Mouse (Mus musculus): ENCODE results near the gene Alox5. TPM values are rescaled to one million over a fixed set of nuclear protein-coding genes. Genes with fewer than 3 reads are reported as not detected.
"Not testable (repeated sequence)": the region's sequence is repeated elsewhere in the genome, so short reads cannot be mapped to it uniquely, and the experiment has no call there.

Gene Alox5
- polyA plus RNA-seq (2014; fragmentation: Nextera tagmentation; extraction: Ambion mirVana) = 0.88 and 1.6 TPM in 2 replicates

DNA sequence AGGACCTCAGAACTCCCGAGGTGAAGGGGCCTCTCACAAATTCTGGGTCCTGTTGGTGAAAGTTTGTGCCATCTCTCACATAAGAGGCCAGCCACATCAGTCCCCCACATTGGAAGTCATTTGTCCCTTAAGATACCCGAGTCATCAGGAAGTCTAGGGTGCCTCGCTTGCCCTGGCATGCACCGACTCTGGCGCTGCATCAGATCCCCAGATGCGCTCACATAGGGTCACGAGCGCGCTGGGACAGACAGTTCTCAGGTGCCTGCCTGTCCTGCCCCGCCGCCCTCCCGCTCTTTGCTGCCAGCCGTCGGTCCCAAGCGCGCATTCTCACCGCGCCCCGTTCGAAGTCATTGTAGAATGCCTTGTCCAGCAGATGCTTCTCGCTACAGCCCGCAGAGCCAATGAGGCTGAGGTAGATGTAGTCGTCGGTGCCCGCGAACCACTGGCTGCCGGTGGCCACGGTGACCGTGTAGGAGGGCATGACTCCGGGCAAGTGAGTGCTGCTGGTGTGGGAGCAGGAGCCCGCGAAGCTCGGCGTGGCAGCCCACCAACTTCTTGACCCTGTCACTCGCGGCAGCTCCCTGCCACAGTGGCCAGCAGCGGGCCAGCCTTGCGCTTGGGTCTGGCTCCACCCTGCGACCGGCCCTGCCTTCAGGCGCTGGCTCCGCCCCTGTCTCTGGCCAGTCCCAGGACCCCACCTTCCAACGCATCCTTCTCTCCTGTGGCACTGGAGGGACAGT lies at the start of gene Alox5:
TSS of gene Alox5 (minus strand) at position 635 of the 740 bp plus-strand sequence.
- H3K36me3 ChIP-seq (ENCODE audit: control insufficient read depth, insufficient read depth, low read length) = no peaks in the 10 kb centered on the region
- DNase-seq (ENCODE audit: low spot score, missing footprints) = peak; percentile 86
- peak; percentile 85 for ATAC-seq (ENCODE audit: low FRiP score)
- H3K27me3 ChIP-seq (ENCODE audit: control insufficient read depth, insufficient read depth, low read length) = peaks cover 12% of the 10 kb centered on the region
- no peak within 1 kb of the TSS for H3K27ac ChIP-seq (ENCODE audit: low read depth, low read length)
- 2% methylated on average over 43 of the region's 43 CpGs for WGBS
- H3K4me3 ChIP-seq (ENCODE audit: low read depth, low read length) = peak within 1 kb of the TSS; percentile 38
- H3K4me1 ChIP-seq (ENCODE audit: control insufficient read depth, insufficient read depth, low read length) = peaks cover 4% of the 10 kb centered on the region; the same call in 1 of the 2 replicates
- peak within 1 kb of the TSS; percentile 45; the same call in 1 of the 2 replicates for H3K9ac ChIP-seq (ENCODE audit: low read length)
- no peaks in the 10 kb centered on the region for H3K9me3 ChIP-seq (ENCODE audit: control insufficient read depth, low read length)
- peak within 1 kb of the TSS; percentile 72 for H3K4me2 ChIP-seq

DNA sequence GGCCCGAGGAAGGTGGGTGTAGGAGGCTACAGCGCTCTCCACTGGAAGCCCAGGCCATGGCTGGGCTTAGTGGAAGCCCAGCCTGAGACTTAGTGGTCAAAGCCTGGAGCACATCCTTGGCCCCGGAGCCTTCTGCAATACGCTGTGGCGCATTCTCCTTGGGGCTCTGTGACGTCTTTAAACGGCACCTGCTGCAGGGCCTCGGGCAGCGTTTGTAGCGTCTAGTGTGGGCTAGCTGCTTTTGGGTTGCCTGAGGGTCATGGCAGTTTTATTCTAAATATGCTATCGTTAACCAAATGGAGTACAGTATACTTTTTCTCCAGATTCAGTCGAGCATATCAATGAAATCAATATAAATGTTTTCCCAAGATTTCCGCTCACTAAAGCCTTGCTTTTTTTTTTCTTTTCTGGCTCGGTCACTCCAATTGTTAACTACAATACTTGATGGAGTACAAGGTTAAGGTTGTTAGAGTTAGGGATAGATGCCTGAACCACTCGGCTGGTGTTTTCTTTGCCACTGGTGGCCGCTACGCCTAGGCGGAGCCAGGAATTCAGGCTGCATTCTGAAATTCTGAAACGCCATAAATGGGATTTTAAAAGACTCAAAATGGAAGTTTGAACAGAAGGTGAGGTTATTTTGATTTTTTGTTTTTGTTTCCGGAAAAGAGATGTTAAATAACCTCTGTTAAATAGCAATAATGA lies 45.5 kb upstream of the Alox5 start, which contains the start of gene Olfr212:
TSS of gene Olfr212 (plus strand) at position 215 of the 702 bp plus-strand sequence.
- not testable (repeated sequence) for H3K4me3 ChIP-seq (ENCODE audit: low read depth, low read length); H3K27ac ChIP-seq (ENCODE audit: low read depth, low read length); H3K27me3 ChIP-seq (ENCODE audit: control insufficient read depth, insufficient read depth, low read length); DNase-seq (ENCODE audit: low spot score, missing footprints); H3K4me1 ChIP-seq (ENCODE audit: control insufficient read depth, insufficient read depth, low read length); H3K4me2 ChIP-seq; ATAC-seq (ENCODE audit: low FRiP score); H3K9ac ChIP-seq (ENCODE audit: low read length); H3K9me3 ChIP-seq (ENCODE audit: control insufficient read depth, low read length); H3K36me3 ChIP-seq (ENCODE audit: control insufficient read depth, insufficient read depth, low read length)
- 93% methylated on average over 19 of the region's 20 CpGs for WGBS

DNA sequence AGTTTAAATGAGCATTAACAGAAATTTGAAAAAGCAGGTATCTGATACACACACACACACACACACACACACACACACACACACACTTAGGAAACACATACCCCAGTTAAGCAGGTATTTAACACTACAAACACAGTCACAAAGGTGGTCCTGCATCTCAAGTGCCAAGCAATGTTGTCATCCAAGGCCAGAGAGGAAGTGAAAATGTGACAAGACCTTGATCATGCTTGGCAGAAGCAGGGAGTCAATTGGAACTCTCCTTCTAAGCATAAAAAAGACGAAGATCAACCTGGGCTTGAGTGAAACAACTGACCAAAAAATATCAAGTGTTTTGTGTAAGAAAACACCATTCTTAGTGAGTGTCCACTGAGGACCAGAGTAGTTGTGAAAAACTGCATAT lies 35.0 kb upstream of the Alox5 start:
- H3K27ac ChIP-seq (ENCODE audit: low read depth, low read length) = no peak overlapping the region
- H3K27me3 ChIP-seq (ENCODE audit: control insufficient read depth, insufficient read depth, low read length) = no peaks in the 10 kb centered on the region

DNA sequence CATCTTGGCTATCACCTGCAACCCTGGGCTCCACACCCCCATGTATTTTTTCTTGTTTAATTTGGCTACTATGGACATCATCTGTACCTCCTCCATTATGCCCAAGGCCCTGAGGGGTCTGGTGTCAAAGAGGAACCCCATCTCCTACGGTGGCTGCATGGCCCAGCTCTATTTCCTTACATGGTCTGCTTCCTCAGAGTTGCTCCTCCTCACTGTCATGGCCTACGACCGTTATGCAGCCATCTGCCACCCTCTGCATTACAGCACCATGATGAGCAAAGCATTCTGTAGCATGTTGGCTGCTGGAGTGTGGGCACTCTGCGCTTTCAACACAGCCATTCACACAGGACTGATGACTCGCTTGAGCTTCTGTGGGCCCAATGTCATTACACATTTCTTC lies 32.8 kb upstream of the Alox5 start:
- H3K4me1 ChIP-seq (ENCODE audit: control insufficient read depth, insufficient read depth, low read length) = no peaks in the 10 kb centered on the region
- no peak for ATAC-seq (ENCODE audit: low FRiP score)

More for the DNA sequence above, 35.0 kb upstream of the Alox5 start:
- Histone ChIP-seq H3K4me1 (ENCODE audit: control insufficient read depth, insufficient read depth, low read length) (no peaks in the 10 kb centered on the region), H3K4me3 (ENCODE audit: low read depth, low read length) (no peak overlapping the region), H3K9me3 (ENCODE audit: control insufficient read depth, low read length) (no peaks in the 10 kb centered on the region), H3K9ac (ENCODE audit: low read length) (no peak overlapping the region), H3K4me2 (no peak overlapping the region), H3K36me3 (ENCODE audit: control insufficient read depth, insufficient read depth, low read length) (no peaks in the 10 kb centered on the region)
- DNase-seq (ENCODE audit: low spot score, missing footprints) (no peak), ATAC-seq (ENCODE audit: low FRiP score) (no peak)
- 68% methylated on average over 1 of the region's 1 CpGs for WGBS

GRCm38 (mm10) chr6:116488791-116489190 lies 27.8 kb upstream of the Alox5 start, which contains the start of gene Olfr211:
Olfr211 (plus strand) TSS chr6:116489091.
- Histone ChIP-seq H3K9me3 (ENCODE audit: control insufficient read depth, low read length) (no peaks in the 10 kb centered on the region), H3K27ac (ENCODE audit: low read depth, low read length) (no peak within 1 kb of the TSS), H3K36me3 (ENCODE audit: control insufficient read depth, insufficient read depth, low read length) (no peaks in the 10 kb centered on the region), H3K4me3 (ENCODE audit: low read depth, low read length) (no peak within 1 kb of the TSS), H3K9ac (ENCODE audit: low read length) (no peak within 1 kb of the TSS), H3K4me2 (no peak within 1 kb of the TSS), H3K27me3 (ENCODE audit: control insufficient read depth, insufficient read depth, low read length) (no peaks in the 10 kb centered on the region), H3K4me1 (ENCODE audit: control insufficient read depth, insufficient read depth, low read length) (no peaks in the 10 kb centered on the region)
- DNase-seq (ENCODE audit: low spot score, missing footprints) (no peak), ATAC-seq (ENCODE audit: low FRiP score) (no peak)
- WGBS = 81% methylated on average over 4 of the region's 4 CpGs

More for the DNA sequence above, 32.8 kb upstream of the Alox5 start:
- H3K27ac ChIP-seq (ENCODE audit: low read depth, low read length) = no peak overlapping the region
- no peaks in the 10 kb centered on the region for H3K27me3 ChIP-seq (ENCODE audit: control insufficient read depth, insufficient read depth, low read length)
- no peak overlapping the region for H3K4me3 ChIP-seq (ENCODE audit: low read depth, low read length)
- H3K36me3 ChIP-seq (ENCODE audit: control insufficient read depth, insufficient read depth, low read length) = no peaks in the 10 kb centered on the region
- WGBS = 85% methylated on average over 5 of the region's 5 CpGs
- H3K4me2 ChIP-seq = no peak overlapping the region
- H3K9ac ChIP-seq (ENCODE audit: low read length) = no peak overlapping the region
- no peak for DNase-seq (ENCODE audit: low spot score, missing footprints)
- H3K9me3 ChIP-seq (ENCODE audit: control insufficient read depth, low read length) = no peaks in the 10 kb centered on the region

GRCm38 (mm10) chr6:116486833-116487232 lies 25.9 kb upstream of the Alox5 start:
- no peak for ATAC-seq (ENCODE audit: low FRiP score)
- H3K9ac ChIP-seq (ENCODE audit: low read length) = no peak overlapping the region
- H3K27ac ChIP-seq (ENCODE audit: low read depth, low read length) = no peak overlapping the region
- H3K36me3 ChIP-seq (ENCODE audit: control insufficient read depth, insufficient read depth, low read length) = no peaks in the 10 kb centered on the region
- DNase-seq (ENCODE audit: low spot score, missing footprints) = no peak
- no peak overlapping the region for H3K4me2 ChIP-seq
- H3K27me3 ChIP-seq (ENCODE audit: control insufficient read depth, insufficient read depth, low read length) = no peaks in the 10 kb centered on the region
- H3K9me3 ChIP-seq (ENCODE audit: control insufficient read depth, low read length) = no peaks in the 10 kb centered on the region
- no peaks in the 10 kb centered on the region for H3K4me1 ChIP-seq (ENCODE audit: control insufficient read depth, insufficient read depth, low read length)
- WGBS = 78% methylated on average over 1 of the region's 1 CpGs
- H3K4me3 ChIP-seq (ENCODE audit: low read depth, low read length) = no peak overlapping the region

DNA sequence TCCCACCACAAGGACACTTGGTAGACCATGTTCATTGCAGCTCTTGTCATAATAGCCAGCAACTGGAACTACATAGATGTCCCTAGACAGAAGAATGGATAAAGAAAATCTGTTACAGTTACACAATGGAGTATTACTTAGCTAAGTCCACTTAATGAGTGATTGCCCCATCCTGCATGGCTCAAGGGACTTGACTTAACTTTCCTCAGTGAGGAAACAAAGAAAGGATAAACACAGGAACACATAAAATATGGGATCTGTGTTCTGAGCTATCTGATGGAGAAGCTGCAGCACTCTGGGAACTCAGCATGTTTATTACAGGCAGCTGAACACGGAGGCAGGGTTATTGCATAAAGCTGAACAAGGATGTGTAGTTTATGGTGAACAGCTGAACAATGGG lies 24.1 kb upstream of the Alox5 start:
- DNase-seq (ENCODE audit: low spot score, missing footprints) (no peak), ATAC-seq (ENCODE audit: low FRiP score) (no peak)
- WGBS = 72% methylated on average over 1 of the region's 1 CpGs
- Histone ChIP-seq H3K27ac (ENCODE audit: low read depth, low read length) (no peak overlapping the region), H3K4me3 (ENCODE audit: low read depth, low read length) (no peak overlapping the region), H3K9ac (ENCODE audit: low read length) (no peak overlapping the region), H3K36me3 (ENCODE audit: control insufficient read depth, insufficient read depth, low read length) (no peaks in the 10 kb centered on the region), H3K27me3 (ENCODE audit: control insufficient read depth, insufficient read depth, low read length) (no peaks in the 10 kb centered on the region), H3K4me2 (no peak overlapping the region), H3K9me3 (ENCODE audit: control insufficient read depth, low read length) (no peaks in the 10 kb centered on the region), H3K4me1 (ENCODE audit: control insufficient read depth, insufficient read depth, low read length) (no peaks in the 10 kb centered on the region)

- Histone ChIP-seq H3K4me1 (ENCODE audit: control insufficient read depth, insufficient read depth, low read length) (no peaks in the 10 kb centered on the region), H3K36me3 (ENCODE audit: control insufficient read depth, insufficient read depth, low read length) (no peaks in the 10 kb centered on the region), H3K9ac (ENCODE audit: low read length) (no peak overlapping the region), H3K27ac (ENCODE audit: low read depth, low read length) (no peak overlapping the region), H3K4me2 (no peak overlapping the region), H3K27me3 (ENCODE audit: control insufficient read depth, insufficient read depth, low read length) (no peaks in the 10 kb centered on the region), H3K4me3 (ENCODE audit: low read depth, low read length) (no peak overlapping the region), H3K9me3 (ENCODE audit: control insufficient read depth, low read length) (no peaks in the 10 kb centered on the region)
- ATAC-seq (ENCODE audit: low FRiP score) (no peak), DNase-seq (ENCODE audit: low spot score, missing footprints) (no peak)
- WGBS = 40% methylated on average over 3 of the region's 3 CpGs
Measured at GRCm38 (mm10) chr6:116468081-116468480, 7.1 kb upstream of the Alox5 start.

- no peak for ATAC-seq (ENCODE audit: low FRiP score)
- Histone ChIP-seq H3K27ac (ENCODE audit: low read depth, low read length) (no peak overlapping the region), H3K4me1 (ENCODE audit: control insufficient read depth, insufficient read depth, low read length) (peaks cover 4% of the 10 kb centered on the region; the same call in 1 of the 2 replicates)
Measured at GRCm38 (mm10) chr6:116459232-116459631, 1.7 kb downstream of the Alox5 start.

More at GRCm38 (mm10) chr6:116459232-116459631, 1.7 kb downstream of the Alox5 start:
- Histone ChIP-seq H3K4me2 (no peak overlapping the region), H3K4me3 (ENCODE audit: low read depth, low read length) (no peak overlapping the region), H3K9ac (ENCODE audit: low read length) (no peak overlapping the region), H3K9me3 (ENCODE audit: control insufficient read depth, low read length) (no peaks in the 10 kb centered on the region), H3K36me3 (ENCODE audit: control insufficient read depth, insufficient read depth, low read length) (no peaks in the 10 kb centered on the region), H3K27me3 (ENCODE audit: control insufficient read depth, insufficient read depth, low read length) (peaks cover 12% of the 10 kb centered on the region)
- WGBS = 78% methylated on average over 2 of the region's 2 CpGs
- DNase-seq (ENCODE audit: low spot score, missing footprints) = no peak
